Mouse (Mus musculus): ENCODE measurements around the gene Capn10. TPM values are rescaled to one million over a fixed set of nuclear protein-coding genes. Genes with fewer than 3 reads are reported as not detected.

Capn10 gene
- polyA plus RNA-seq (2012; rRNA removed), result 40.0 and 42.0 TPM in 2 replicates

- Histone ChIP-seq H3K4me1 (ENCODE audit: control insufficient read depth, insufficient read depth, low read length) (peaks cover 2% of the 10 kb centered on the region; the same call in 1 of the 2 replicates), H3K4me3 (ENCODE audit: insufficient read depth, low read length) (peak within 1 kb of the TSS; percentile 49), H3K27ac (ENCODE audit: insufficient read depth, low read length) (peak within 1 kb of the TSS; percentile 75)
- peak; percentile 90 for TF ChIP-seq POLR2A (IDR thresholded peaks at IDR 0.05; ENCODE audit: extremely low read depth, insufficient read depth, low read length)
- TF ChIP-seq CTCF (IDR thresholded peaks at IDR 0.05; ENCODE audit: extremely low read depth, insufficient read depth, low read length), result no peak
Measured at GRCm38 (mm10) chr1:92934182-92934827, at the start of gene Capn10. Gene Capn10 (plus strand): TSS chr1:92934376.

- Histone ChIP-seq H3K27ac (ENCODE audit: insufficient read depth, low read length) (no peak overlapping the region), H3K4me1 (ENCODE audit: control insufficient read depth, insufficient read depth, low read length) (no peaks in the 10 kb centered on the region), H3K4me3 (ENCODE audit: insufficient read depth, low read length) (no peak overlapping the region)
- TF ChIP-seq POLR2A (IDR thresholded peaks at IDR 0.05; ENCODE audit: extremely low read depth, insufficient read depth, low read length) (no peak), CTCF (IDR thresholded peaks at IDR 0.05; ENCODE audit: extremely low read depth, insufficient read depth, low read length) (no peak)
Measured at GRCm38 (mm10) chr1:92888901-92889655, 45.1 kb upstream of the Capn10 start.

GRCm38 (mm10) chr1:92892791-92893190 lies 41.4 kb upstream of the Capn10 start:
- TF ChIP-seq POLR2A (IDR thresholded peaks at IDR 0.05; ENCODE audit: extremely low read depth, insufficient read depth, low read length), result no peak
- no peak for TF ChIP-seq CTCF (IDR thresholded peaks at IDR 0.05; ENCODE audit: extremely low read depth, insufficient read depth, low read length)
- Histone ChIP-seq H3K4me1 (ENCODE audit: control insufficient read depth, insufficient read depth, low read length) (no peaks in the 10 kb centered on the region), H3K27ac (ENCODE audit: insufficient read depth, low read length) (no peak overlapping the region), H3K4me3 (ENCODE audit: insufficient read depth, low read length) (no peak overlapping the region)

- no peaks in the 10 kb centered on the region for H3K4me1 ChIP-seq (ENCODE audit: control insufficient read depth, insufficient read depth, low read length)
- TF ChIP-seq CTCF (IDR thresholded peaks at IDR 0.05; ENCODE audit: extremely low read depth, insufficient read depth, low read length), result no peak
Measured at GRCm38 (mm10) chr1:92893896-92894295, 40.3 kb upstream of the Capn10 start.

GRCm38 (mm10) chr1:92895089-92895488 lies 39.1 kb upstream of the Capn10 start:
- H3K4me1 ChIP-seq (ENCODE audit: control insufficient read depth, insufficient read depth, low read length), result no peaks in the 10 kb centered on the region
- TF ChIP-seq CTCF (IDR thresholded peaks at IDR 0.05; ENCODE audit: extremely low read depth, insufficient read depth, low read length) (peak; percentile 89), POLR2A (IDR thresholded peaks at IDR 0.05; ENCODE audit: extremely low read depth, insufficient read depth, low read length) (no peak)
- no peak overlapping the region for H3K27ac ChIP-seq (ENCODE audit: insufficient read depth, low read length)
- no peak overlapping the region for H3K4me3 ChIP-seq (ENCODE audit: insufficient read depth, low read length)

More at GRCm38 (mm10) chr1:92893896-92894295, 40.3 kb upstream of the Capn10 start:
- no peak overlapping the region for H3K4me3 ChIP-seq (ENCODE audit: insufficient read depth, low read length)
- H3K27ac ChIP-seq (ENCODE audit: insufficient read depth, low read length), result no peak overlapping the region

- Histone ChIP-seq H3K4me1 (ENCODE audit: control insufficient read depth, insufficient read depth, low read length) (peaks cover 2% of the 10 kb centered on the region; the same call in 1 of the 2 replicates), H3K4me3 (ENCODE audit: insufficient read depth, low read length) (peak within 1 kb of the TSS; percentile 5; the same call in 1 of the 2 replicates), H3K27ac (ENCODE audit: insufficient read depth, low read length) (no peak within 1 kb of the TSS)
- no peak for TF ChIP-seq CTCF (IDR thresholded peaks at IDR 0.05; ENCODE audit: extremely low read depth, insufficient read depth, low read length)
- TF ChIP-seq POLR2A (IDR thresholded peaks at IDR 0.05; ENCODE audit: extremely low read depth, insufficient read depth, low read length), result peak; percentile 61; the same call in 1 of the 2 replicates
Measured at GRCm38 (mm10) chr1:92902786-92903185, 31.4 kb upstream of the Capn10 start, which contains the start of gene Ankmy1. Gene Ankmy1 (minus strand): TSS chr1:92902906.

GRCm38 (mm10) chr1:92903627-92904026 lies 30.5 kb upstream of the Capn10 start:
- TF ChIP-seq POLR2A (IDR thresholded peaks at IDR 0.05; ENCODE audit: extremely low read depth, insufficient read depth, low read length) (no peak), CTCF (IDR thresholded peaks at IDR 0.05; ENCODE audit: extremely low read depth, insufficient read depth, low read length) (no peak)
- Histone ChIP-seq H3K4me3 (ENCODE audit: insufficient read depth, low read length) (no peak overlapping the region), H3K27ac (ENCODE audit: insufficient read depth, low read length) (no peak overlapping the region), H3K4me1 (ENCODE audit: control insufficient read depth, insufficient read depth, low read length) (peaks cover 2% of the 10 kb centered on the region; the same call in 1 of the 2 replicates)

- TF ChIP-seq CTCF (IDR thresholded peaks at IDR 0.05; ENCODE audit: extremely low read depth, insufficient read depth, low read length) (no peak), POLR2A (IDR thresholded peaks at IDR 0.05; ENCODE audit: extremely low read depth, insufficient read depth, low read length) (no peak)
- no peak overlapping the region for H3K27ac ChIP-seq (ENCODE audit: insufficient read depth, low read length)
- no peak overlapping the region for H3K4me3 ChIP-seq (ENCODE audit: insufficient read depth, low read length)
- H3K4me1 ChIP-seq (ENCODE audit: control insufficient read depth, insufficient read depth, low read length), result peaks cover 4% of the 10 kb centered on the region; the same call in 1 of the 2 replicates
Measured at GRCm38 (mm10) chr1:92905703-92906310, 28.4 kb upstream of the Capn10 start.

GRCm38 (mm10) chr1:92906779-92907631 lies 27.2 kb upstream of the Capn10 start, which contains the start of gene Dusp28:
Gene Dusp28 (plus strand): TSS chr1:92906981.
- peak within 1 kb of the TSS; percentile 57 for H3K4me3 ChIP-seq (ENCODE audit: insufficient read depth, low read length)
- peak within 1 kb of the TSS; percentile 96 for H3K27ac ChIP-seq (ENCODE audit: insufficient read depth, low read length)
- H3K4me1 ChIP-seq (ENCODE audit: control insufficient read depth, insufficient read depth, low read length), result peaks cover 6% of the 10 kb centered on the region; the same call in 1 of the 2 replicates
- TF ChIP-seq POLR2A (IDR thresholded peaks at IDR 0.05; ENCODE audit: extremely low read depth, insufficient read depth, low read length) (peak; percentile 73), CTCF (IDR thresholded peaks at IDR 0.05; ENCODE audit: extremely low read depth, insufficient read depth, low read length) (0 out of 2 replicates have a peak, but pooled peaks have one; percentile 14)
